Mouse (Mus musculus) B cell, adult 67 days (primary cell): ENCODE measurements around the gene Elp5. TPM values are rescaled to one million over a fixed set of nuclear protein-coding genes. Genes with fewer than 3 reads are reported as not detected.

Source experiments
- total RNA-seq, 2 experiments: library from RNA; stranded (reverse); gene quantifications; 4 replicates each; pipeline ENCODE4 v1.2.4; 2023

Gene Elp5
- 10 to 100 TPM; 38.4 to 50.9 TPM for total RNA-seq

GRCm38 (mm10) chr11:69982225-69982624, at the start of gene Elp5:
Elp5 (minus strand) TSS chr11:69982517.

GRCm38 (mm10) chr11:70016669-70017068, 34.4 kb upstream of the Elp5 start, which contains the start of gene Dlg4:
Dlg4 (plus strand) TSS chr11:70016942.

GRCm38 (mm10) chr11:70014880-70015558, 32.7 kb upstream of the Elp5 start, which contains the start of gene Acadvl:
Acadvl (minus strand) TSS chr11:70015411.

GRCm38 (mm10) chr11:70000396-70000898, 18.1 kb upstream of the Elp5 start, which contains the start of gene Dvl2:
Dvl2 (plus strand) TSS chr11:70000595.

GRCm38 (mm10) chr11:69995391-69995960, 13.2 kb upstream of the Elp5 start, which contains the start of gene Phf23:
Phf23 (plus strand) TSS chr11:69995777.

GRCm38 (mm10) chr11:69990850-69991691, 8.8 kb upstream of the Elp5 start, which contains the start of gene Gabarap:
Gabarap (plus strand) TSS chr11:69991143.

GRCm38 (mm10) chr11:69981141-69981762, 1.1 kb downstream of the Elp5 start, which contains the start of gene Ctdnep1:
Ctdnep1 (plus strand) TSS chr11:69981156.

GRCm38 (mm10) chr11:69964650-69965270, 17.6 kb downstream of the Elp5 start, which contains the start of gene Cldn7:
Cldn7 (plus strand) TSS chr11:69964779.

GRCm38 (mm10) chr11:69948066-69948762, 34.1 kb downstream of the Elp5 start, which contains the start of gene Slc2a4:
Slc2a4 (minus strand) TSS chr11:69948188.

GRCm38 (mm10) chr11:69935137-69935879, 47.0 kb downstream of the Elp5 start, which contains the start of gene Ybx2:
Ybx2 (plus strand) TSS chr11:69935796.

GRCm38 (mm10) chr11:69921114-69922011, 61.0 kb downstream of the Elp5 start, which contains the start of gene Eif5a:
Eif5a (minus strand) TSS chr11:69921958.

Other genes starting within 250 kb of the Elp5 start
- 100 to 1,000 TPM; 254 to 255 TPM for gene Polr2a, start 223.9 kb downstream of the Elp5 start, total RNA-seq
- not detected for gene Slc35g3, start 220.5 kb downstream of the Elp5 start, total RNA-seq
- gene Zbtb4, start 216.6 kb downstream of the Elp5 start, total RNA-seq, result 10 to 100 TPM; 61.0 to 64.9 TPM
- gene Chrnb1, start 186.6 kb downstream of the Elp5 start, total RNA-seq, result 10 to 100 TPM; 10.5 to 13.5 TPM
- gene Fgf11, start 180.7 kb downstream of the Elp5 start, total RNA-seq, result under 1 TPM in 1 of 2 experiments, not detected in 1; 0.44 TPM
- not detected for gene Tmem102, start 176.9 kb downstream of the Elp5 start, total RNA-seq
- gene Gm39566, start 167.2 kb downstream of the Elp5 start, total RNA-seq, result not detected
- not detected for gene Spem2, start 164.1 kb downstream of the Elp5 start, total RNA-seq
- not detected for gene Spem1, start 160.3 kb downstream of the Elp5 start, total RNA-seq
- gene Nlgn2, start 144.7 kb downstream of the Elp5 start, total RNA-seq, result under 1 TPM; 0.12 to 0.41 TPM
- 10 to 100 TPM; 27.0 to 38.9 TPM for gene Tmem256, start 144.0 kb downstream of the Elp5 start, total RNA-seq
- 10 to 100 TPM; 10.4 to 14.7 TPM for gene Plscr3, start 136.1 kb downstream of the Elp5 start, total RNA-seq
- gene Tnk1, start 123.8 kb downstream of the Elp5 start, total RNA-seq, result not detected
- not detected for gene Tmem95, start 104.5 kb downstream of the Elp5 start, total RNA-seq
- gene Kctd11, start 101.1 kb downstream of the Elp5 start, total RNA-seq, result 1 to 10 TPM; 2.7 to 3.2 TPM
- gene Acap1, start 87.0 kb downstream of the Elp5 start, total RNA-seq, result 100 to 1,000 TPM; 518 to 555 TPM
- gene 2810408A11Rik, start 81.5 kb downstream of the Elp5 start, total RNA-seq, result 1 to 10 TPM; 2.5 TPM
- gene Neurl4, start 81.4 kb downstream of the Elp5 start, total RNA-seq, result 10 to 100 TPM; 76.0 to 83.3 TPM
- 100 to 1,000 TPM; 148 to 150 TPM for gene Gps2, start 68.6 kb downstream of the Elp5 start, total RNA-seq
- gene Eif5a, start 60.6 kb downstream of the Elp5 start, total RNA-seq, result 100 to 1,000 TPM; 355 to 387 TPM
- gene Ybx2, start 46.7 kb downstream of the Elp5 start, total RNA-seq, result not detected
- gene Slc2a4, start 34.3 kb downstream of the Elp5 start, total RNA-seq, result not detected
- gene Cldn7, start 17.7 kb downstream of the Elp5 start, total RNA-seq, result not detected
- gene Ctdnep1, start 1.4 kb downstream of the Elp5 start, total RNA-seq, result 100 to 1,000 TPM; 111 to 123 TPM
- gene Gabarap, start 8.6 kb upstream of the Elp5 start, total RNA-seq, result 100 to 1,000 TPM; 291 to 311 TPM
- gene Phf23, start 13.3 kb upstream of the Elp5 start, total RNA-seq, result 10 to 100 TPM; 59.7 to 74.6 TPM
- 10 to 100 TPM; 47.8 to 61.1 TPM for gene Dvl2, start 18.1 kb upstream of the Elp5 start, total RNA-seq
- 10 to 100 TPM; 58.2 to 58.6 TPM for gene Acadvl, start 32.9 kb upstream of the Elp5 start, total RNA-seq
- 1 to 10 TPM; 1.9 to 4.5 TPM for gene Dlg4, start 34.4 kb upstream of the Elp5 start, total RNA-seq
- gene Asgr1, start 71.6 kb upstream of the Elp5 start, total RNA-seq, result not detected
- not detected for gene Asgr2, start 110.1 kb upstream of the Elp5 start, total RNA-seq
- not detected for gene Mgl2, start 147.8 kb upstream of the Elp5 start, total RNA-seq
- not detected for gene Clec10a, start 173.7 kb upstream of the Elp5 start, total RNA-seq
- not detected for gene Slc16a11, start 230.2 kb upstream of the Elp5 start, total RNA-seq
- 1 to 10 TPM; 2.9 to 3.7 TPM for gene Slc16a13, start 238.5 kb upstream of the Elp5 start, total RNA-seq
- gene Bcl6b, start 247.3 kb upstream of the Elp5 start, total RNA-seq, result under 1 TPM; 0.46 to 0.77 TPM